Mouse (Mus musculus): ENCODE measurements around the gene Fam43a. TPM values are rescaled to one million over a fixed set of nuclear protein-coding genes. Genes with fewer than 3 reads are reported as not detected.

Fam43a gene
- polyA plus RNA-seq, 1 experiment from 2014 or later: 7.2 TPM

DNA sequence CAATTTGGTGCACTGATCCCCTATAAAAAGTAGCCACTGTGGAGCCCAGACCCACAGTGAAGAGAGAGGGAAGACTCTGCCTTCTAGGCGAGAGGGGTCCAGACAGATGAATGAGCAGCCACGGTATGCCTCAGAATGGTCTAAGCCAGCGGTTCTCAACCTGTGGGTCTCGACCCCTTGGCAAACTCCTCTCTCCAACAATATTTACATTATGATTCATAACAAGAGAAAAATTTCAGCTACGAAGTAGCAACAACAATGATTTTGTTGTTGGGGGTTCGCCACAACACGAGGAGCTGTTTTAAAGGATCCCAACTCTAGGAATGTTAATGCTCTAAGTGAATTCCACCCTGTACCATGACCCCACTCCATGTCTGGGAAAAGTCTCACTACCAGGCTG, 13.6 kb downstream of the Fam43a start:
- Histone ChIP-seq H3K27me3 (replicated peaks; ENCODE audit: control insufficient read depth, insufficient read depth, low read length) (no peaks in the 10 kb centered on the region), H3K4me2 (no peak overlapping the region), H3K9ac (ENCODE audit: low read depth, low read length) (no peak overlapping the region), H3K4me1 (replicated peaks; ENCODE audit: control insufficient read depth, insufficient read depth, low read length) (no peaks in the 10 kb centered on the region), H3K36me3 (ENCODE audit: control insufficient read depth, insufficient read depth, low read length) (no peaks in the 10 kb centered on the region), H3K9me3 (ENCODE audit: control insufficient read depth, low read length) (no peaks in the 10 kb centered on the region), H3K27ac (ENCODE audit: low read depth, low read length) (no peak overlapping the region), H3K4me3 (ENCODE audit: low read depth, low read length) (no peak overlapping the region)
- no peak for DNase-seq (ENCODE audit: low spot score)
- WGBS: 78% methylated on average over 7 of the region's 7 CpGs
- ATAC-seq (replicated peaks; ENCODE audit: low FRiP score): no peak

DNA sequence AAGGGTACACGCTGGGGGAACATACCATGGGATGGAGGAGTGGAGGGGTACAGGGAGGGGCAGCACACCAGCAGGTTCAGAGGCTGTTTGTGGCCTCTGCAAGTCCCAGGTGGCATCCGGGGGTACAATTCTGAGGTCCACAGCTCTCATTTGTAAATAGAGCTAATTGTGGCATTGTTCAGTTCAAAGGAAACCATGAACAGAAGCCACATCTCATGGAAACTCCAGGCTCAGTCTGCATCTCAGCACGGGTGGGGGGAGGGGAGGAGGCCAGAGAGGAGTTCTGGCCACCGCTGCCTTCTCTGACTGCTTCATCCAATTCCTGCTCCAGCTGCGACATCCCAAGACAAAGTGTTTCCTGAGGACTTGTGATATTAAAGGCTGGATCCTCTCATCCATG, 14.6 kb downstream of the Fam43a start:
- no peaks in the 10 kb centered on the region for H3K36me3 ChIP-seq (ENCODE audit: control insufficient read depth, insufficient read depth, low read length)
- no peak for ATAC-seq (replicated peaks; ENCODE audit: low FRiP score)
- H3K4me3 ChIP-seq (ENCODE audit: low read depth, low read length): no peak overlapping the region
- H3K9me3 ChIP-seq (ENCODE audit: control insufficient read depth, low read length): no peaks in the 10 kb centered on the region
- H3K4me1 ChIP-seq (replicated peaks; ENCODE audit: control insufficient read depth, insufficient read depth, low read length): no peaks in the 10 kb centered on the region
- H3K27me3 ChIP-seq (replicated peaks; ENCODE audit: control insufficient read depth, insufficient read depth, low read length): no peaks in the 10 kb centered on the region
- no peak overlapping the region for H3K4me2 ChIP-seq
- 48% methylated on average over 5 of the region's 5 CpGs for WGBS
- DNase-seq (ENCODE audit: low spot score): no peak
- H3K9ac ChIP-seq (ENCODE audit: low read depth, low read length): no peak overlapping the region
- no peak overlapping the region for H3K27ac ChIP-seq (ENCODE audit: low read depth, low read length)

DNA sequence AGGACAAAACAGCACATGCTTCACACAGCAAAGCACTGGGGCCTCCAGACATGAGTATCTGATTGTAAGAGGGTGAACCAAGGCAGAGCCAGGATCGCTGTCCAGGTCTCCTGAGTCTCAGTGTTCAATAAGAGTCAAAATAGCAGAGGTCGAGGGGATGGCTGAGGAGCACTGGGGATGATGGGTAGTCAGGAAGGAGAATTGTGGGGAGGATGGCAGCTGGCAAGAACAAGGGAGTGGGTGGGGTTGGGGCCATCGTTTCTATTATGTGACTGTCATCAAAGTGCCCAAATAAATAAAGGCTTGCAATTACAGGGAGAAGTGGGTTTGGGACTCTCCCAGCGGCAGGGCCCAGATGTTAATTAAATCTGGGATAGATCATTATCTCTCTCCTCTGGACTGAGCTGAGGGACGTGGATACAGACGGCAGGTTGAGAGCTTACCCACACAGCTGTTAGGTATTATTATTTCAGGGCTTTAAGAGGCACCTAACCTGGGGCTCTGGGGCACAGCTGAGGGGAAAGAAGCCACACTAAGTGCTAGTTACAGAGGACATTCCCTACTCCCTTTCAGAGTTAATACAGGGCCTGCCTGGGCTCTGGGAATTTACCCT, 15.3 kb downstream of the Fam43a start:
- Histone ChIP-seq H3K9me3 (ENCODE audit: control insufficient read depth, low read length) (no peaks in the 10 kb centered on the region), H3K4me2 (no peak overlapping the region), H3K36me3 (ENCODE audit: control insufficient read depth, insufficient read depth, low read length) (no peaks in the 10 kb centered on the region), H3K4me3 (ENCODE audit: low read depth, low read length) (no peak overlapping the region), H3K27me3 (replicated peaks; ENCODE audit: control insufficient read depth, insufficient read depth, low read length) (no peaks in the 10 kb centered on the region), H3K4me1 (replicated peaks; ENCODE audit: control insufficient read depth, insufficient read depth, low read length) (no peaks in the 10 kb centered on the region), H3K27ac (ENCODE audit: low read depth, low read length) (no peak overlapping the region), H3K9ac (ENCODE audit: low read depth, low read length) (no peak overlapping the region)
- 63% methylated on average over 6 of the region's 6 CpGs for WGBS
- DNase-seq (ENCODE audit: low spot score) (no peak), ATAC-seq (replicated peaks; ENCODE audit: low FRiP score) (no peak)

DNA sequence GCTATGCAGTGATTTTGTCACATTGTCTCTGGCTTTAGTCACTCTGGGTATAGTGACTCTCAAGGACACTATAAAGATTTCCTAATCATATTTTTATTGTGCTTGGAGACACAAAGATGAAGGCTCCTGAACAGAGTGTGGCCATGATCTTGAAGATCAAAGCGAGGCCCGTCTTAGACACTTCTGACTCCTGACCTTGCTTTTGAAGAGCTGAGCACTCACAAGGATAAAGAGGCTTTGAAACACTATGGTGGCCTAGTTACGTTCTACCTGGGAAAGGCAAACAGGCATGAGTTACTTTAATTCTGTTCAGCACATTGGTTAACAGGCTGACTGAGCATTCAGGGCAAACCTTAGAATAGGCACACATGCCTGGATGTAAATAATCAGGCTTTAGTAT, 16.8 kb downstream of the Fam43a start:
- Histone ChIP-seq H3K36me3 (ENCODE audit: control insufficient read depth, insufficient read depth, low read length) (no peaks in the 10 kb centered on the region), H3K9ac (ENCODE audit: low read depth, low read length) (no peak overlapping the region), H3K4me3 (ENCODE audit: low read depth, low read length) (no peak overlapping the region), H3K27me3 (replicated peaks; ENCODE audit: control insufficient read depth, insufficient read depth, low read length) (no peaks in the 10 kb centered on the region), H3K4me1 (replicated peaks; ENCODE audit: control insufficient read depth, insufficient read depth, low read length) (no peaks in the 10 kb centered on the region), H3K9me3 (ENCODE audit: control insufficient read depth, low read length) (no peaks in the 10 kb centered on the region), H3K4me2 (no peak overlapping the region), H3K27ac (ENCODE audit: low read depth, low read length) (no peak overlapping the region)
- ATAC-seq (replicated peaks; ENCODE audit: low FRiP score) (no peak), DNase-seq (ENCODE audit: low spot score) (no peak)
- WGBS: 80% methylated on average over 3 of the region's 3 CpGs

DNA sequence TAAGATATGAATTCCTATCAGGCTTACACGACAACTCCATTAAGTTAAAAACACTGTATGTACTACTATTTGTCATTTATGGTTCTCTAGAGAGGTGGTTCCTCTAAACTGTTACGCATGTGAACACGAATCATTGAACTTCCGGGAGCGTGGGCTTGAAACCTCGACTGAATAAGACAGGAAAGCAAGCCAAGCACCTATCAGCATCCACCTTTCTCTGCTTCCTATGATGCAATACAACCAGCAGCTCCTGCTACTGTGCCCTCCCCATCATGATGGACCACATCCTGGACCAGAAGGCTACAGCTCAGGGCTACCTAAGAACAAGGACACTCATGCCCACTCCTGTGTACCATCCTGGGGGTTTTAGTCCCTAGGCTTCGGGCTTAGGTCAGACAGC, 24.1 kb downstream of the Fam43a start:
- Histone ChIP-seq H3K4me3 (ENCODE audit: low read depth, low read length) (no peak overlapping the region), H3K27ac (ENCODE audit: low read depth, low read length) (no peak overlapping the region), H3K9me3 (ENCODE audit: control insufficient read depth, low read length) (no peaks in the 10 kb centered on the region), H3K4me1 (replicated peaks; ENCODE audit: control insufficient read depth, insufficient read depth, low read length) (no peaks in the 10 kb centered on the region), H3K4me2 (no peak overlapping the region), H3K27me3 (replicated peaks; ENCODE audit: control insufficient read depth, insufficient read depth, low read length) (no peaks in the 10 kb centered on the region), H3K9ac (ENCODE audit: low read depth, low read length) (no peak overlapping the region), H3K36me3 (ENCODE audit: control insufficient read depth, insufficient read depth, low read length) (no peaks in the 10 kb centered on the region)
- no peak for DNase-seq (ENCODE audit: low spot score)
- WGBS: 60% methylated on average over 7 of the region's 7 CpGs
- ATAC-seq (replicated peaks; ENCODE audit: low FRiP score): no peak

DNA sequence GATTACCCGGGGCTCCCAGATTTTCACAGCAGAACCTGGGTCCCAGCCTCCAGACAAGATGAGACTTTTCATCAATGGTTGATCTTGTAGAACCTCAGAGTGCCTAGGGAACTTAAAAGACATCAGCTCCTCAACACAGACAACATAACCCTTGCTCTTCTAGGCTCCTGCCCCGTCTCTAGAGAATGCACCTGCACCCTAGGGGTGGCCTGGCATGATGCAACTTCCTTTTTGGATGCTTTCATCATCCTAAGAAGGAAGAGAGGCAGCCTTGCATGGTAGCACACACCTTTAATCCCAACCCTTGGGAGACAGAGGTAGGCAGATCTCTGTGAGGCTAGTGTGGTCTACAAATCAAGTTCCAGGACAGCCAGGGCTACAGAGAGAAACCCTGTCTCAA, 25.1 kb downstream of the Fam43a start:
- Histone ChIP-seq H3K4me1 (replicated peaks; ENCODE audit: control insufficient read depth, insufficient read depth, low read length) (no peaks in the 10 kb centered on the region), H3K4me2 (no peak overlapping the region), H3K4me3 (ENCODE audit: low read depth, low read length) (no peak overlapping the region), H3K9me3 (ENCODE audit: control insufficient read depth, low read length) (no peaks in the 10 kb centered on the region), H3K9ac (ENCODE audit: low read depth, low read length) (no peak overlapping the region), H3K27ac (ENCODE audit: low read depth, low read length) (no peak overlapping the region), H3K36me3 (ENCODE audit: control insufficient read depth, insufficient read depth, low read length) (no peaks in the 10 kb centered on the region), H3K27me3 (replicated peaks; ENCODE audit: control insufficient read depth, insufficient read depth, low read length) (no peaks in the 10 kb centered on the region)
- DNase-seq (ENCODE audit: low spot score) (no peak), ATAC-seq (replicated peaks; ENCODE audit: low FRiP score) (no peak)
- 60% methylated on average over 2 of the region's 2 CpGs for WGBS

DNA sequence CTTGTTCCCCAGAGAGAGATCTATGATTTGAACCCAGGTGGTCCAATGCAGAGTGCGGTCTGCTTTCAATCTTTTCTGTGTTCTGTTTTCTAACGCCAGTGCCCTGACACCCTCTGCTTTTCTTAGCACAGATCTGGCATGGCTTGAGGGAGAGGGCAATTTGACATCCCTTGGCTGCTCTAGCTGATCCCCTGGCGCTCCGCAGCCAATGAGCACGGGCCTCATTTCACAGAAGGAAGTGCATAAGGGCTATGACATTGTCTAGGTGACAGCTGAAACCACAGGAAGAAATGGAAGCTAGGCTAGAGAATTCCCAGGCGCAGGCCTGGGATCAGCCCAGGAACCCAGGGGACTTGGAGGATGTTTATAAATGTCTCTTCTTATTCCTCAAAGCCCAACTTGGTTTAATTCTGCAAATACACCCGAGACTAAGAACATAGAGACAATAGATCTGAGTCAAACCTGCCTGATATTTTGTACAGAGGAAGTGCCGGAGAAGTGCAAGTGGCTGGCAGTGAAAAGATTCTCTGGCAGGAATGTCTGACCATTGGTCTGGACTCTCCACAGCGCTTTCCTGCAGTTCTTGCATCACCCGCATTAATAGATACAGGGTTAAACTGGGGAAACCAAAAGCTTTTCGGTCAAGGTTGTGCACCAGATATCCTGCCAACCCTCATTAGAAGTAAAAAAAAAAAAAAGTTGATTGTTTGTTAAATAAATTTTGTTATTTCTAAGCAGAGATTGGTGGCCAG, 28.2 kb downstream of the Fam43a start:
- ATAC-seq (replicated peaks; ENCODE audit: low FRiP score): no peak
- no peaks in the 10 kb centered on the region for H3K36me3 ChIP-seq (ENCODE audit: control insufficient read depth, insufficient read depth, low read length)
- WGBS: 57% methylated on average over 11 of the region's 11 CpGs
- no peak overlapping the region for H3K9ac ChIP-seq (ENCODE audit: low read depth, low read length)
- no peaks in the 10 kb centered on the region for H3K9me3 ChIP-seq (ENCODE audit: control insufficient read depth, low read length)
- no peak overlapping the region for H3K27ac ChIP-seq (ENCODE audit: low read depth, low read length)
- no peak for DNase-seq (ENCODE audit: low spot score)
- no peaks in the 10 kb centered on the region for H3K27me3 ChIP-seq (replicated peaks; ENCODE audit: control insufficient read depth, insufficient read depth, low read length)
- H3K4me1 ChIP-seq (replicated peaks; ENCODE audit: control insufficient read depth, insufficient read depth, low read length): no peaks in the 10 kb centered on the region
- H3K4me3 ChIP-seq (ENCODE audit: low read depth, low read length): no peak overlapping the region
- no peak overlapping the region for H3K4me2 ChIP-seq

DNA sequence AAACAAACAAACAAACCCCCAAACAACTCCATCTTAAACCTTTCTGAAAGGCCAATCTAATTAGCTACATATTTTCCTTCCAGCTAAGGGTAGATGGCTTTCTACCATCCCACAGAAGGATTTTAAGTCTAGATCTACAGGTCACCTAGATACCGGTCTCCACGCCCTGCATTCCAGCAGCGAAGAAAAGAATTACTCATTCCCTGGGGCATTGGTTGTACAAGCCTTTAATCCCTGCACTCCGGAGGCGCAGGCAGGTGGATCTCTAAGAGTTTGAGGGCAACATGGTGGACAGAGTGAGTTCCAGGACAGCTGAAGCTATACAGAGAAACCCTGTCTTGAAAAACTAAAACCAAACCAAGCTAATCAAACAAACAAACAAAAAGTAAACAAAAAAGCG, 28.9 kb downstream of the Fam43a start:
- DNase-seq (ENCODE audit: low spot score) (no peak), ATAC-seq (replicated peaks; ENCODE audit: low FRiP score) (no peak)
- Histone ChIP-seq H3K9ac (ENCODE audit: low read depth, low read length) (no peak overlapping the region), H3K9me3 (ENCODE audit: control insufficient read depth, low read length) (no peaks in the 10 kb centered on the region), H3K4me1 (replicated peaks; ENCODE audit: control insufficient read depth, insufficient read depth, low read length) (no peaks in the 10 kb centered on the region), H3K36me3 (ENCODE audit: control insufficient read depth, insufficient read depth, low read length) (no peaks in the 10 kb centered on the region), H3K4me2 (no peak overlapping the region), H3K27me3 (replicated peaks; ENCODE audit: control insufficient read depth, insufficient read depth, low read length) (no peaks in the 10 kb centered on the region), H3K4me3 (ENCODE audit: low read depth, low read length) (no peak overlapping the region), H3K27ac (ENCODE audit: low read depth, low read length) (no peak overlapping the region)
- 72% methylated on average over 6 of the region's 6 CpGs for WGBS

DNA sequence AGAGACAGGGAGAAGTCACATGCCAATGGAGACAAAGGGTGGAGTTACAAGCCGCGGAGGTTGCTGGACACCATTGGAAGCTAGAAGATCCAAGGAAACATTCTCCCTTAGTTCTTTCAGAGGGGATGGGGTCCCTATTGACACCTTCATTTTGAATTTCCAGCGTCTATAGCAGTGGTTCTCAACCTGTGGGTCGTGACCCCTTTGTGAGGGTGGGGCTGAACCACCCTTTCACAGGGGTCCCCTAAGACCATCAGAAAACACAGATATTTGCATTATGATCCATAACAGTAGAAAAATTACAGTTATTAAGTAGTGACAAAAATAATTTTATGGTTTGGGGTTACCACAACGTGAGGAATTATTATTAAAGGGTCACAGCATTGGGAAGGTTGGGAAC, 30.0 kb downstream of the Fam43a start:
- no peaks in the 10 kb centered on the region for H3K36me3 ChIP-seq (ENCODE audit: control insufficient read depth, insufficient read depth, low read length)
- H3K4me1 ChIP-seq (replicated peaks; ENCODE audit: control insufficient read depth, insufficient read depth, low read length): no peaks in the 10 kb centered on the region
- no peaks in the 10 kb centered on the region for H3K27me3 ChIP-seq (replicated peaks; ENCODE audit: control insufficient read depth, insufficient read depth, low read length)
- DNase-seq (ENCODE audit: low spot score) (no peak), ATAC-seq (replicated peaks; ENCODE audit: low FRiP score) (no peak)
- no peaks in the 10 kb centered on the region for H3K9me3 ChIP-seq (ENCODE audit: control insufficient read depth, low read length)
- no peak overlapping the region for H3K27ac ChIP-seq (ENCODE audit: low read depth, low read length)
- H3K4me2 ChIP-seq: no peak overlapping the region
- no peak overlapping the region for H3K9ac ChIP-seq (ENCODE audit: low read depth, low read length)
- WGBS: 83% methylated on average over 5 of the region's 5 CpGs
- no peak overlapping the region for H3K4me3 ChIP-seq (ENCODE audit: low read depth, low read length)
